Mouse (Mus musculus): Measurements from ENCODE around the gene Lingo1. TPM values are rescaled to one million over a fixed set of nuclear protein-coding genes. Genes with fewer than 3 reads are reported as not detected.

Gene Lingo1
- polyA plus RNA-seq, 1 experiment from 2014 or later = 79.4 TPM

- ATAC-seq = no peak
- H3K27ac ChIP-seq (ENCODE audit: low read depth, low read length) = no peak overlapping the region
- no peaks in the 10 kb centered on the region for H3K36me3 ChIP-seq (ENCODE audit: control insufficient read depth, insufficient read depth, low read length)
- no peak overlapping the region for H3K9ac ChIP-seq (ENCODE audit: low read depth, low read length)
- no peak overlapping the region for H3K4me3 ChIP-seq (ENCODE audit: low read length)
- WGBS = 57% methylated on average over 11 of the region's 11 CpGs
- H3K9me3 ChIP-seq (ENCODE audit: control insufficient read depth, low read length) = no peaks in the 10 kb centered on the region
- no peak overlapping the region for H3K4me2 ChIP-seq (ENCODE audit: low read length)
- H3K4me1 ChIP-seq (ENCODE audit: control insufficient read depth, insufficient read depth, low read depth, low read length) = peaks cover 8% of the 10 kb centered on the region
- H3K27me3 ChIP-seq (replicated peaks; ENCODE audit: control insufficient read depth, insufficient read depth, low read length) = 0 out of 2 replicates have a peak, but pooled peaks cover 2% of the 10 kb centered on the region
Observed at GRCm38 (mm10) chr9:56766629-56767357, 29.5 kb downstream of the Lingo1 start.

GRCm38 (mm10) chr9:56762106-56762562 is 34.1 kb downstream of the Lingo1 start:
- ATAC-seq = no peak
- Histone ChIP-seq H3K4me1 (ENCODE audit: control insufficient read depth, insufficient read depth, low read depth, low read length) (peaks cover 11% of the 10 kb centered on the region), H3K36me3 (ENCODE audit: control insufficient read depth, insufficient read depth, low read length) (no peaks in the 10 kb centered on the region), H3K9me3 (ENCODE audit: control insufficient read depth, low read length) (no peaks in the 10 kb centered on the region), H3K27ac (ENCODE audit: low read depth, low read length) (no peak overlapping the region), H3K27me3 (replicated peaks; ENCODE audit: control insufficient read depth, insufficient read depth, low read length) (0 out of 2 replicates have a peak, but pooled peaks cover 2% of the 10 kb centered on the region), H3K4me2 (ENCODE audit: low read length) (no peak overlapping the region), H3K9ac (ENCODE audit: low read depth, low read length) (no peak overlapping the region), H3K4me3 (ENCODE audit: low read length) (no peak overlapping the region)
- WGBS = 52% methylated on average over 9 of the region's 9 CpGs

GRCm38 (mm10) chr9:56757791-56758190 is 38.5 kb downstream of the Lingo1 start:
- no peaks in the 10 kb centered on the region for H3K9me3 ChIP-seq (ENCODE audit: control insufficient read depth, low read length)
- 16% methylated on average over 11 of the region's 11 CpGs for WGBS
- peak overlapping the region; percentile 16; the same call in 1 of the 2 replicates for H3K27ac ChIP-seq (ENCODE audit: low read depth, low read length)
- H3K36me3 ChIP-seq (ENCODE audit: control insufficient read depth, insufficient read depth, low read length) = no peaks in the 10 kb centered on the region
- no peaks in the 10 kb centered on the region for H3K27me3 ChIP-seq (replicated peaks; ENCODE audit: control insufficient read depth, insufficient read depth, low read length)
- H3K4me2 ChIP-seq (ENCODE audit: low read length) = no peak overlapping the region
- no peak overlapping the region for H3K4me3 ChIP-seq (ENCODE audit: low read length)
- no peak overlapping the region for H3K9ac ChIP-seq (ENCODE audit: low read depth, low read length)
- peak; percentile 59; the same call in 1 of the 2 replicates for ATAC-seq
- peaks cover 13% of the 10 kb centered on the region for H3K4me1 ChIP-seq (ENCODE audit: control insufficient read depth, insufficient read depth, low read depth, low read length)

- Histone ChIP-seq H3K27ac (ENCODE audit: low read depth, low read length) (no peak overlapping the region), H3K9ac (ENCODE audit: low read depth, low read length) (no peak overlapping the region), H3K27me3 (replicated peaks; ENCODE audit: control insufficient read depth, insufficient read depth, low read length) (no peaks in the 10 kb centered on the region), H3K9me3 (ENCODE audit: control insufficient read depth, low read length) (no peaks in the 10 kb centered on the region), H3K4me1 (ENCODE audit: control insufficient read depth, insufficient read depth, low read depth, low read length) (peaks cover 13% of the 10 kb centered on the region), H3K4me3 (ENCODE audit: low read length) (no peak overlapping the region), H3K36me3 (ENCODE audit: control insufficient read depth, insufficient read depth, low read length) (0 out of 2 replicates have a peak, but pooled peaks cover 1% of the 10 kb centered on the region), H3K4me2 (ENCODE audit: low read length) (no peak overlapping the region)
- WGBS = 67% methylated on average over 5 of the region's 5 CpGs
- no peak for ATAC-seq
Observed at GRCm38 (mm10) chr9:56755119-56755518, 41.1 kb downstream of the Lingo1 start.

DNA sequence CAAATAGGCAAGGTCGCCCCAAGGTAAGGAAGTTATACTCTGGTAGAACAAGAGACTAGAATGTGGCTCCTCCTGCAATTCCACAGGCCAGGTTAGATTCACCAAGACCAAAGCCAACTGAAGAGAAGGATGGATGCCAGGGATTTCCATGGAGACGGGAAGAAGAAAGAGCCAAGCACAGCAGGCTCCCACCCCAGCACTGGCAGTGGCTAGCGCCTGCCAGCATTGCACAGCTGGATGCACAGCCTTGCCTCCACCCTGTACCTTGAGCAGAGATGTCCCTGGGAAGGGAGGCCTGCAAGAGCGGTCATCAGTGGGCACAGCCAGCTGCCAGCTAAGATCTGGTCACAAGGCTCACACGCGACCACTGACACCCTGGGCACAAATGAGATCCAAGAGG is 42.9 kb downstream of the Lingo1 start:
- Histone ChIP-seq H3K9ac (ENCODE audit: low read depth, low read length) (no peak overlapping the region), H3K36me3 (ENCODE audit: control insufficient read depth, insufficient read depth, low read length) (0 out of 2 replicates have a peak, but pooled peaks cover 2% of the 10 kb centered on the region), H3K4me3 (ENCODE audit: low read length) (no peak overlapping the region), H3K27ac (ENCODE audit: low read depth, low read length) (no peak overlapping the region), H3K9me3 (ENCODE audit: control insufficient read depth, low read length) (no peaks in the 10 kb centered on the region), H3K4me2 (ENCODE audit: low read length) (no peak overlapping the region), H3K27me3 (replicated peaks; ENCODE audit: control insufficient read depth, insufficient read depth, low read length) (no peaks in the 10 kb centered on the region), H3K4me1 (ENCODE audit: control insufficient read depth, insufficient read depth, low read depth, low read length) (peaks cover 13% of the 10 kb centered on the region)
- ATAC-seq = no peak
- WGBS = 64% methylated on average over 6 of the region's 6 CpGs

GRCm38 (mm10) chr9:56748056-56748455 is 48.2 kb downstream of the Lingo1 start:
- no peak for ATAC-seq
- WGBS = 46% methylated on average over 5 of the region's 5 CpGs
- H3K9ac ChIP-seq (ENCODE audit: low read depth, low read length) = no peak overlapping the region
- no peak overlapping the region for H3K4me2 ChIP-seq (ENCODE audit: low read length)
- no peak overlapping the region for H3K27ac ChIP-seq (ENCODE audit: low read depth, low read length)
- H3K9me3 ChIP-seq (ENCODE audit: control insufficient read depth, low read length) = no peaks in the 10 kb centered on the region
- H3K36me3 ChIP-seq (ENCODE audit: control insufficient read depth, insufficient read depth, low read length) = 0 out of 2 replicates have a peak, but pooled peaks cover 2% of the 10 kb centered on the region
- no peak overlapping the region for H3K4me3 ChIP-seq (ENCODE audit: low read length)
- H3K27me3 ChIP-seq (replicated peaks; ENCODE audit: control insufficient read depth, insufficient read depth, low read length) = 0 out of 2 replicates have a peak, but pooled peaks cover 2% of the 10 kb centered on the region
- peaks cover 12% of the 10 kb centered on the region for H3K4me1 ChIP-seq (ENCODE audit: control insufficient read depth, insufficient read depth, low read depth, low read length)

DNA sequence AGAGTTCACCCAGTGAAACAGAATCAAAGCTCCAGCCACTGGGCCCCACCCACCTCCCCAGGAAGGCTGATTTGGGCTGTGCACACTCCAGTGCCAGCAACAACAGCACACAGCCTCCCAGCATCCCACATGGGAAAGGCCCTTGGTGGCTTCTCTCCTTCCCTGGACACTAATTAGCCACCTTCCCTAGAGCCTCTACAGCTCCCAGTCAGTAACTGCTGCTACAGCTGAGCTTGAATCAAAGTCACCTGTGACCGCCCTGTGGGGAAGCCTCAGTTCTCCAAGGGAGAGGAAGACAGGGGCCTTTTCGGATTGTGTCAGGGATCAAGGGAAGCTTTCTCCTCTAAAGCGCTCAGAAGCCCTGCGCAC is 49.4 kb downstream of the Lingo1 start:
- WGBS = 61% methylated on average over 4 of the region's 4 CpGs
- ATAC-seq = no peak; the same call in 1 of the 2 replicates
- no peak overlapping the region for H3K27ac ChIP-seq (ENCODE audit: low read depth, low read length)

DNA sequence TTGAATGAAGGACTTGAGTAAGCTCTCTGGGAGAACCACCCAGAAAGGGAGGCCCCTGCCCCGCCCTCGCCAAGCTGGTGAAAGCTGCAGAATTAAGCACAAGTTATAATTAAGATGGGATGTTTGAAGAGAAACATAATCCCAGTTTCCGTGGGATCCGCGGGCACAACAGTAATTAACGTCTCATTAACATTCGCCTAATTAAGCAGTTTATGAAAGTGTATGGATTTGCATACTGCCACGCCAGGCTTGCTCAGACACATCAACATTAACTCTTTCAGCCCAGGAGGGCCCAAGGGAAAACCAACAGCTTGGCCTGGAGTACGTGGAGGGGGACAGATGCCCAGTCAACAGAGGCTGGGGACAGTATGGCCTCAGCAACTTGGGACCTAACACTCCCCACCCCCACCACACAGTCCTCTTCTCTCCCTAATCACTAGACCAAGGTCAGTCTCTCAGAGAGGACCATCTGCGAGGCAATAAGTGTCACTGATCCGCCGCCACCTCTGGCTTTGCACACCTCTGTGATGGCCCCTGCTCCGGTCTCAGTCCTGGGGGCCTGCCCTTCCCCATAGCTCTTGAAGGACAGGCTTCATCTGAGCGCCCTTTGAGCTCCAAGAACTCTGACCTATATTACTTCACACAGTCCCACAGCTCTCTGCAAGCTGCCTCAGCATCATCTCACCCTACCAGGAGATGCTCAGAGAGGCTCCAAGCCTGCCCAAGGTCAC is 49.9 kb downstream of the Lingo1 start:
- H3K4me1 ChIP-seq (ENCODE audit: control insufficient read depth, insufficient read depth, low read depth, low read length) = peaks cover 12% of the 10 kb centered on the region
- H3K27ac ChIP-seq (ENCODE audit: low read depth, low read length) = no peak overlapping the region
- H3K4me3 ChIP-seq (ENCODE audit: low read length) = no peak overlapping the region

More for the DNA sequence above, 49.4 kb downstream of the Lingo1 start:
- 0 out of 2 replicates have a peak, but pooled peaks cover 2% of the 10 kb centered on the region for H3K36me3 ChIP-seq (ENCODE audit: control insufficient read depth, insufficient read depth, low read length)
- 0 out of 2 replicates have a peak, but pooled peaks cover 2% of the 10 kb centered on the region for H3K27me3 ChIP-seq (replicated peaks; ENCODE audit: control insufficient read depth, insufficient read depth, low read length)
- H3K4me2 ChIP-seq (ENCODE audit: low read length) = no peak overlapping the region
- H3K9ac ChIP-seq (ENCODE audit: low read depth, low read length) = no peak overlapping the region
- H3K4me1 ChIP-seq (ENCODE audit: control insufficient read depth, insufficient read depth, low read depth, low read length) = peaks cover 12% of the 10 kb centered on the region
- no peak overlapping the region for H3K4me3 ChIP-seq (ENCODE audit: low read length)
- H3K9me3 ChIP-seq (ENCODE audit: control insufficient read depth, low read length) = no peaks in the 10 kb centered on the region

GRCm38 (mm10) chr9:56744369-56744768 is 51.9 kb downstream of the Lingo1 start:
- 44% methylated on average over 5 of the region's 5 CpGs for WGBS
- H3K27ac ChIP-seq (ENCODE audit: low read depth, low read length) = no peak overlapping the region
- peaks cover 12% of the 10 kb centered on the region for H3K4me1 ChIP-seq (ENCODE audit: control insufficient read depth, insufficient read depth, low read depth, low read length)
- H3K4me2 ChIP-seq (ENCODE audit: low read length) = no peak overlapping the region
- H3K27me3 ChIP-seq (replicated peaks; ENCODE audit: control insufficient read depth, insufficient read depth, low read length) = 0 out of 2 replicates have a peak, but pooled peaks cover 6% of the 10 kb centered on the region
- H3K4me3 ChIP-seq (ENCODE audit: low read length) = no peak overlapping the region
- H3K9me3 ChIP-seq (ENCODE audit: control insufficient read depth, low read length) = no peaks in the 10 kb centered on the region
- no peaks in the 10 kb centered on the region for H3K36me3 ChIP-seq (ENCODE audit: control insufficient read depth, insufficient read depth, low read length)
- no peak for ATAC-seq
- no peak overlapping the region for H3K9ac ChIP-seq (ENCODE audit: low read depth, low read length)

More for the DNA sequence above, 49.9 kb downstream of the Lingo1 start:
- Histone ChIP-seq H3K9me3 (ENCODE audit: control insufficient read depth, low read length) (no peaks in the 10 kb centered on the region), H3K4me2 (ENCODE audit: low read length) (no peak overlapping the region), H3K36me3 (ENCODE audit: control insufficient read depth, insufficient read depth, low read length) (0 out of 2 replicates have a peak, but pooled peaks cover 2% of the 10 kb centered on the region), H3K27me3 (replicated peaks; ENCODE audit: control insufficient read depth, insufficient read depth, low read length) (0 out of 2 replicates have a peak, but pooled peaks cover 5% of the 10 kb centered on the region), H3K9ac (ENCODE audit: low read depth, low read length) (no peak overlapping the region)
- WGBS = 51% methylated on average over 14 of the region's 14 CpGs
- peak; percentile 55 for ATAC-seq
